Mouse (Mus musculus): ENCODE data around the gene Ctcf.
"Not testable (repeated sequence)": the region's sequence is repeated elsewhere in the genome, so short reads cannot be mapped to it uniquely, and the experiment has no call there.

Gene Ctcf

DNA sequence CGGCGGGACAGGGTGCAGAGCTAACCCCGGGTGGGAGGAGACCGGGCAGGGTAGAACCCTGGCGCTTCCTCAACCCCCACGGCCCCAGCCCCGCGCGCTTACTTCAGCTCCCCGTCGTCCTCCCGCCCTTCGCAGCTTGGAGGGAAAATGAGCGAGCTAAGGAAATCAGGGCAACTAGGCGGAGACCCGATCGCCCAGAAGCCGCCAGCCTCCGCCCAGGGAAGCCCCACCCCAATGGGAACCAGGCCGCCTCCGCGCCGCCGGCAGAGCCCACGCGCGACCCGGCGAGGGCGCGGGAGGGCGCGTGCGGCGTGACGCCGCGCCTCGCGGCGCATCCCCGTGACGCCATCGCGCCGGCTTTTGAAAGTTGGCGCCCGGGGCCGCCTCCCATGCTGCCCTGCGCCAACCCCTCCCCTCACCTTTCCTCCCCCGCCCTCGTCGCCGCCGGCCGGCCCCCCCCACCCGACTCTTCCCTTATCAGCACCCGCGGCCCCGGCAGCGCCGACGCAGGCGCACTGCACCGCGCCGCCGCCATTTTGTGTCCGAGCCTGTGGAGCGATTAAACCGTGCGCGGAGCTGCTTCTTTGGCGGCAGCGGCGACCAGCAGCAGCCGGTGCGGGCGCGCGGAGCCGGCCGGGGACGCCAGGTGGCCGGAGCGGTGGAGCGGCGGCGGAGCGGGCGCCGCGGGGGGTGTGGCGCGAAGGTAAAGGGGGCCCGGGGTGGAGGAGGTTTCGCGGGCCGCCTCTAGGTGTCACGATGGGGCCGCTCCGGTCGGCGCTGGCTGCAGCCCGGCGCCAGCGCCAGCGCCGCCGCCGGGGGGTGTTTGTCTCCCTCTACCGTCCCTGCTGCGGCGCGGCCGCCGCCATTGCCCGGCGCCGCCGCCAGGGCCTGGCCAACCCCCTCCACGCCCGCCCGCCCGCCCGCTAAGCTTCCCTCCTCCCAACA is at the start of gene Ctcf:
Gene Ctcf, plus strand, starts transcription at position 551 of the 945 bp plus-strand sequence.
- peak; percentile 91 for DNase-seq (ENCODE audit: low read depth, low spot score)

DNA sequence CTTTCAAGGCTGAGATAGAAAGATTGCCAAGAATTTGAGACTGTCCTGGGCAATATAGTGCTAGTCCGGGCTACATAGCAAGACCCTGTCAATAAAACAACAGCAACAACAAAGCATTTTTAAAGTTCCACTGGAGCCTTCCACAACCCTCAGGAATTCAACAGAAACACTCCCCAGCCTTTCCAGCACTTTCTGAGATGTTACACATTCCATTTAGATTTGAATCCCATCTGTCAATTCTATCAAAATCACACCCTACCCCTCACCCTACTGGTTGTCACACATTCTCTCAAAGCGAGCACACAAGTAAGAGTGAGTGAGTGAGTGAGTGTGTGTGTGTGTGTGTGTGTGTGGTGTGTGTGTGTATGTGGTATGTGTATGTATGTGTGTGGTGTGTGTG is 43.9 kb upstream of the Ctcf start:
- DNase-seq (ENCODE audit: low read depth, low spot score) = peak; percentile 27

DNA sequence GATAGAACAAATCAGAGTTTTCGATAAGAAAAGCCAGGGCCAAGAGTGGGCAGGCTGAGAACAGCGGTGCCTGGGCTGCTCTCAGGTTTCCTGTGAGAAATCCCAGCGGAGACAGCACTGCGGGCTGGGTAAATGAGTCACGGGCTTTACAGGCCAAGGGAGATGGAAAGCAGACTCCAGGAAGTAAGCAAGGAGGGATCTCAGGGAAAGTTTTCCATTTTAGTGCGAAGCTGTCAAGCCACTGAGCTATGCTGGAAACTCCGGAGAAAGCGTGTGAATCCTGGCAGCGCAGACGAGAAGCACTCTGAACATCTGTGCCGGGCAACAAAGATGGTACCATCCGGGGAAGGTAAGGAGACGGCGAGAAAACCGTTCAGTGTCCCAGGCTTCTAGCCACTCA is 42.5 kb upstream of the Ctcf start:
- peak; percentile 33 for DNase-seq (ENCODE audit: low read depth, low spot score)

DNA sequence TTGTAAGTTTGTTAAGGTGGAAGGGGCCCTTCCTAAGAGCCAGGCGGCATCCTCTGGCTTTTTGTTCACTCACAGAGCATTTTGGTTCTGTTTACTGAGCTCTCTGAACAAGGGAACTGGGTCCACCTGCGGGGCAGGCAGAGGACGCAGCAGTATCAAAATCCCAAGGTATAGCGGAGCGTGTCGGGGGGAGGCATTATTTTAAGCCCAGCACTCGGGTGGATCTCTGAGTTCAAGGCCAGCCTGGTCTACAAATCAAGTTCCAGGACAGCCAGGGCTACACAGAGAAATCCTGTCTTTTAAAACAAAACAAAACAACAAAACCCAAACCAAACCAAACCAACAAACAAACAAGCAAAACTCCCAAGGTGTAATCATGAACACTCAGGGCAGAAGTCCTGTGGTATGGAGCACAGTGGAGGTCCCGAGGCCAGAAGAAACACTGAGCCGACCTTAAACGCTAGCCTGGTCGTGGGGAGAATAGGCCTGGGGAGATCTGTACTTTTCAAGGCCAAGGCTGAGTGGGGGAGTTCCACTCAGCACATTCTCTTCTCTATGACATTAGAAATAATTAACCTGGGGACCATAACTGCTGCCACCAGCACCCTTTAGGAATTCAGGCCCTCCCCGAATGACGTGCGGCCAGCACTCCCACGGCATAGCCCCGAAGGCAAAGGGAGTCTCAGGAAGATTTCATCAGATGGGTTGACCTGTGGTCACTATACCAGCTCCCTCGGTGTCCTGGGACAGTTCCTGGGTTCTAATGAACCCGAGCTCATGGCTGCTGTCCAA is 41.7 kb upstream of the Ctcf start:
- DNase-seq (ENCODE audit: low read depth, low spot score) = no peak

DNA sequence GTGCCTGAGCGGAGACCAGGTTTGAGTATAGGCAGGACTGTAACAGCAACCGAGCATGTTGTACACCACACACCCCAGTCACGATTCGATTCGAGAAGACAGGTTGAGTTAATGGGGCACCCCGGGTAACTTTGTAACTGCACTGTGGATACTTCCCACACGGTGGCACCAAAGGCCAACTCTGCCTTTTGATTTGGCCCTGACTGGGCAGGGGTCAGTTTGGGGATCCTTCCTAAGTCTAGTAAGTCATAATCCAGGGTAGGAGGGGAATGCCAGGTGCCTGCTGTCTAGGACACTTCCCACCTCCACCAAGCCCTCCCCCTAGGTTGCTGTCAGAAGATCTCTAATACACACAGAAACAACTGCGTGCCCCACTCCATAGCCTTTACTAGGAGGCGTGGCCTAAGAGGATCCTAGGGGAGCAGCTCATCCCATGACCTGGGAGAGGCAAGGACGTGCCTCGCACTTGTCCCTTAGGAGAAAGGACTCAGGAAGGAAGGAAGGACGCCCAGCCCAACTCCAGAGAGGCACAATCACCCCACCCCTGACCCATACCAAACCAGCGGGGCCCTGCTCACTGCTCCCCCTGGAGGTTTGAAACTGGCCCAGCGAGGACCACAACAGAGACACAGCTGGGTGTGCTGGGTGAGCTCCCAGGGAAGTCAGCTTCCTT is 39.9 kb upstream of the Ctcf start:
- peak; percentile 89 for DNase-seq (ENCODE audit: low read depth, low spot score)

DNA sequence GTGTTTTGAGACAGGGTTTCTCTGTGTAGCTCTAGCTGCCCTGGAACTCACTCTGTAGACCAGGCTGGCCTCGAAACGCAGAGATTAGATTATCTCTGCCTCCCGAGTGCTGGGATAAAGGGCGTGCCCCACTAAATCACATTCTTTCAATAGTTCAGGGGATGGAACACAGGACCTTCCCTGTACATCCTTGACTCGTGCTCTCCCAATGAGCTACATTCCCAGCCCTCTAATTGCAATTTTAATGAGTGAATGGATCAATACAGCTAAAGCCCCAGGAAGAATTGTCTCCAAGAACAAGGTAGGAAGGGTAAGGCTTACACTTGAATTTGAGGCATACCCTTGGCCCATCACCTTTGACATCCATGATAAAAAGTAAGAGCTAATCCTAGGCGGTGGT is 37.6 kb upstream of the Ctcf start:
- DNase-seq (ENCODE audit: low read depth, low spot score) = peak; percentile 67

DNA sequence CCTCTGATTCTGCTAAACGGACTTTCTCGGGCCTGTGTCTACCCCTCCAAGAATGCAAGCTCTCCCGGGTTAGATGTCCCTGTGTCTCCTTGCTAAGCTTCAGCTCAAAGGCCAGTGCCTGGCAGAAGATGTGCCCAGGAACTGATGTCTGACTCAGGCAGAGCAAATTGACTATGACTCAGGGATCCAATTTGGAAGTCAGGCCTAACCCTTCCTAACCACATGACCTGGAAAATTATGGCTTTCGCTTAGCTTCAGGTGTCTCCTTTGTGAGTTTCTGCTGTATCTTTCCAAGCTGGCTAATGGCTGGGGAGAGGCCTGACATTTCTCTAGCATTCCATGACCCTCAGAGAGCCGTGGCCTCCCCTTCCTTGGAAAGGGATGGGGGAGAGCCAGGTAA is 35.1 kb upstream of the Ctcf start:
- no peak for DNase-seq (ENCODE audit: low read depth, low spot score)

DNA sequence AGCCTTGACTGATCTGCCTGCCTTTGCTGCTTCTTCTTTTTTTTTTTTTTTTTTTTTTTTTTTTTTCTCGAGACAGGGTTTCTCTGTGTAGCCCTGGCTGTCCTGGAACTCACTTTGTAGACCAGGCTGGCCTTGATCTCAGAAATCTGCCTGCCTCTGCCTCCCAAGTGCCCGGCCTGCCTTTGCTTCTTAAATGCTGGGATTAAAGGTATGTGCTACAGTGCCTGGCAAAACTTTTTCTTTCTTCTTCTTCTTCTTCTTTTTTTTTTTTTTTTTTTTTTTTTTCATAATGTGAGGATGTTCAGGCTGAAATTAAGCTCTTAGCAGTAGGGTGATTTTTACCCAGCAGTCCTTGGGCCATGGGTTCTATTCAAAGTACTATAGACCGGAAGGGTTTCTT is 33.8 kb upstream of the Ctcf start:
- not testable (repeated sequence) for DNase-seq (ENCODE audit: low read depth, low spot score)

DNA sequence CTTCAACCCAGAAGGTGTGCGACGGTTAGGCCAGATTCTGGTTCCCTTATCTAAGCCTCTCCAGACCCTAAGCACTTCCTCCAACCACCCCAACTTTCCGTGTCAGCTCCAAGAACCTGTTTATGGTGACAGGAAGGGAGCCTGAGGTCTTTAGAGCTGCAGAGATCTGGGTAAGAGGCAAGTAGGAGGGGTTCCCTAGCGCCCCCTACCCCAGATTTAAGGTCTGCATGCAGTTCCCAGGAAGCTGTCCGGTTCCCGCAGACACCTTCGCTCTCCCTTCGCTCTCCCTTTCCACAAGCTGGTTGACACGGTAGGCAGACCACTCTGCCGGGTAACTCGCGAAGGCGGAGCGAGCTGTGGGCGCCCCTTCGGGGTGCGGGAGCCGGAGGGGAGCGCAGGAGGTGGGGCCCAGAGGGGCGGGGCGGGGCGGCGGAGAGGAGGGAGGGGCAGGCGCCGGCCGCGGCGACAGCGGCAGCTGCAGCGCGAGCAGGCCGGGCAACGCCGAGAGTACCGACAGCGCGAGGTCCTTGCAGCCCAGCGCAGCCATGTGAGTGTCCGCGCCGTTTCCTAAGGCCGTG is 31.5 kb upstream of the Ctcf start, which contains the start of gene Ripor1:
Gene Ripor1, plus strand, starts transcription at position 452 of the 578 bp plus-strand sequence.
- DNase-seq (ENCODE audit: low read depth, low spot score) = peak; percentile 90

DNA sequence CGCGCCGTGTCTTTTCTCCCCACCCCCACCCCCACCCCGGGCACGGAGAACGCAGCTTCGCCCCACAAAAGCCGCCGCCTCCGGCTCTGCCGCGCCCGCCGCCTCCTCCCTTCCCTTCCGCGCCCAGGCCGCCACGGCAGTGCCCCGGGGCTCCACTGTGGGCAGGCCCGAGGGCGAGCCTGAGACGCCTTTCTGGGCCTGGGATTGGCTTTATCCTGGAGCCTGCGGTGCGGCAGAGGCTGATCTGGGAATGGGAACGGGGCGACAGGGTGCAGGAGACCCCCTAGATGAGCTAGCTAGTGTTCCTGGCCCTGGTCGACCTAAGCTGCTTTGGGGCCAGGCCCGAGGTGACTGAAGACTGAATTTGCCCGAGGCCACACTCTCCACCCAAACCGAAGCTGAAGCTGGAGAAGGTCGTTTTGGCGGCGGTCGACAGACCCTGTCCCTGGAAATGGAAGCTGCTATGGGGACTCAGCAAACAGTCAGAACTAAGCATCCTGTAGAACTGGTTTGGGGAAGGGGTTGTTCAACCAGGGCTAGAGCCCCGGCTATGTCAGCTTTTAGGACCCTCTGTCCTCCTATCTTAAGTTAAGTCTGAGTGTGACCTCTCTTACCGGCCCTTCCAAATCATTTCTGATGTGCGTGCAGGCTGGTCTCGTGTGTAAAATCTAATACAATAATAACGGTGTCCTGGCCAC is 30.7 kb upstream of the Ctcf start:
- peak; percentile 66 for DNase-seq (ENCODE audit: low read depth, low spot score)

DNA sequence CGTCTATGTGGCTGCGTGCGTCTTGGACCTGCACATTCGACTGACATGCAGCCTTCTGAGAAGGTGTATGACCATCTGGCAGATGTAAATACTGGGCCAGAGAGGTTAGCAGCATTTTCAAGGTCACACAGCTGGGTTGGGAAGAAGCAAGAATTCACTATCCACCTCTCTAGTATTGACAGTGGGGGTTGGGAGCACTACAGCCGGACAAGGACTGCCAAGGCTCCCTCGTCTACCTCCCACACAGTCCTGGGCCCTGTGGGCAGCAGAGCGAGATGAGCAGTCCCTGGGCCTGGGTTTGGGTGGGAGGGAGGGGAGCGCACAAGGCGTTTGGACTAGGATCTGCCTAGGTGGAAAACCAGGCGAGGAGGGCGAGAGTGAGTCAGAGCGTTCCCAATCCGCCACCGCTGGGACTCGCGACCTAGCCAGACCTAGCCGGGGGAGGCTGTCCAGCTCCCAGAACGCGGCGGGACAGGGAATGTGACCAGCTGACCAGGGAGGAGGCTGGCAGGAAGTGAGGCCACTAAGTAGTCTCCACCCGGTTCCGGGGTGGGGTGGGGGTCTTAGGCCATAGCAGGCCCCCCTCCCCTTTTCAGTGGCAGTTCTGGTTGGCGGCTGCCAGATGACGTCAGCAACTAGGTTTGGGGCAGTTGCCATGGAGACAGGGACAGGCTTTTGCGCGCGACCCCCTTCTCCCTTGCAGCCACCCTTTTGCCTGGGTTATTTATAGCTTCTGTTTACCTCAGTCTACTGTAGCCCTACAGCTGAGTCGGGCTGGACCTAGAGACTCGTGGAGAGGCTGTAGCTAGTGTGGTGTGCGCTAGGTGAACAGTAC is 30.0 kb upstream of the Ctcf start:
- peak; percentile 84 for DNase-seq (ENCODE audit: low read depth, low spot score)

DNA sequence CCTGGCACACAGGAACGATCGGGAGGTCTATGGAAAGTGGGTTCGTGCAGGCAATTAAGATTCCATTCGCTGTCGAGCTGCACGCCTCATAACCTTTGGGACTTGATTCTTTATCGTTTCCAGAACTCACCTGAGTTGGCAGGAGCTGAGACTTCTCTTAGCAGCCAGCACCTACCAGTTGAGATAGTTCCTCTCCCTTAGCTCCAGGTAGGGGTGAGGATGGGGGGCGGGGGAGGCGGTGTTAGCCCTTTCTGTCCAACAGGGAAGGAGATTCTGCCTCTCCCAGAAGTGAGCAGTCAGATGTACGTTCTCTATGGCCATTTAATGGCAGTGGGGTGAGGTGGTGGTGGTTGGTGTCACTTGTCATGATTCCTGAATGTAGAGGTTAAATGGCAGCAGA is 29.3 kb upstream of the Ctcf start:
- DNase-seq (ENCODE audit: low read depth, low spot score) = no peak

DNA sequence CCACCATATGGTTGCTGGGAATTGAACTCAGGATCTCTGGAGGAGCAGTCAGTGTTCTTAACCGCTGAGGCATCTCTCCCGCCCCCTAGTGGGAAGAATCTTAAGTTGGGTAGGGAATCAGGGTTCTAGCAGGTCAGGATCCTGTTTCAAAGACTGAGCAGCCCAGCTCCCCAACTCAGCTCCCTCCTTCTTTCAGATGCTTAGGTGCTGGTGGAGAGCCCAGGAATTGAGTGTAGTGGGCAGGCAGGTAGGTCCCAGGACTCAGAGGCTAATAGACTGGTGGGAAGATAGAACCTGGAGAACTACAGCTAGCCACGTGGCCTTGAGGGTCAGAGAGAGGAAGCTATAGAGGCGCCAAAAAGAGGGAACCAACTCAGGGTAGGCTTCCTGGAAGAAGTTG is 28.7 kb upstream of the Ctcf start:
- peak; percentile 90 for DNase-seq (ENCODE audit: low read depth, low spot score)

DNA sequence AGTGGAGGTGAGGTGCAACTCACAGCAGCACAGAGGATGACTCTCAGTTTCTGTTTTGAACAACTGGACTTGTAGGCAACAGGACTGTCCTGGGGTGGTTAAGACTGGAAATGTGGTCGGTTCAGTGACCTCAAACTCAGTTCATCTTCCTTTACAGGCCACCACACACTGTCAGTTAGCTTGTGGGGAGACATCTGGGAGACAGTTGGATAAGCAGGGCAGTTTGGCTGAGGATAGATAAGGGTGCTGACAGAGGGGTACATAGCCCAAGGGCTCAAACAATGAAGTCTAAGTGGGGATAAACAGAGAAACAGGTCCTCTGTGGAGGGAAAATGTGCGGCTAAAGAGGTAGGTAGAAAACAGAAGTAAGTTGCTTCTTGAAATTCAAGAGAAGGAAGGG is 27.0 kb upstream of the Ctcf start:
- DNase-seq (ENCODE audit: low read depth, low spot score) = no peak

DNA sequence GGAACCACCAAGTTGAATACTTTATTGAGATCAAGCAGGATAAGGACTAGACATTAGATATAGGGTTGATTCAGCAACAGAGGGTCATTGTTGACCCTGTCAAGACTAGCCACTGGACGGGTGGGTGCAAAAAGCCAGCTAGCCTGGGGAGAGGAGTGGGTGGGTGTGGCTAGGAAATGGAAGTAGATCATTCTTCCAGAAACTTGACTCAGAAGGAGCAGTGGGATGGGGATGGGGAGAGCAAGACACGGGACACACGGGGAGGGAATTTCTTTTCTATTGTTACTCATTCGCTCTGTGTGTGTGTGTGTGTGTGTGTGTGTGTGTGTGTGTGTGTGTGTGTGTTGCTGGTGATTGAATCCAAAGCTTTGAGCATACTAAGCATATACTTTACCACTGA is 26.6 kb upstream of the Ctcf start:
- DNase-seq (ENCODE audit: low read depth, low spot score) = no peak

DNA sequence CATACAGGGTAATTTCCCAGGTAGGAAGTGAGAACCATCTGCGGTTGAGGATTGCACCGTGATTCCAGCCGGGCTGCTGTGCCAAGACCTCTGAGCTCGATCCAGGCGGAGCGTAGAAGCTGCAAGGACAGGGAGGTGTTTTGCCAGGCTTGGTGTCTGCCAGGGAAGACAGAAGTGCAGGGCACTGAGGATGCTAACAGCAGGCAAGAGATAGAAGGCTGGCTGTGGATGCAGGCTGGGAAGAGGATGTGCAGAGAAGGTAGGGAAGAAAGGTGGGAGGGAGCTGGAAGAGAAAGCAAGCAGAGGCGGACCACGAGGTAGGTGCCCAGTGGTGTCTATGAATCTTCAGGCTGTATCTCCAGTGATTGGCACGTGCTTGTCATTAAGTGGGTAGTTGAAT is 24.5 kb upstream of the Ctcf start:
- no peak for DNase-seq (ENCODE audit: low read depth, low spot score)

DNA sequence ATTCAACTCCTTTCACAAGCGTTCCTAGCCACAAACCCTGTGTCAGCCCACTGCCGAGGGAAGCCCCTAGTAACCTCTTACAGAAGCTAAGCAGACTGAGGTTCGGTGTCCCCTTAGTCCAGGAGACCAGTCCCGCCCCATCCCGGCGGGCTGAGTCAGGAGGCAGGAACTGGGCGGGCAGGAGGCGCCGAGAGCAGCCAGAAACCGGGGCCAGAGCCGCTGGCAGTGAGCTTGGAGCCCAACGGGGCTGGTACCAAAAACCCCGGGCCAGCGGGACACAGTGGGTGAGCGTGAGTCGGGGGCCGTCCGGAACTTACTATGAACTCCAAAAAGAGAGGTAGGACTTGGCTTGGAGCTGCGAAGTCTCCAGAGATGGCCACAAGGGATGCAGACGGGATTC is 23.3 kb upstream of the Ctcf start:
- DNase-seq (ENCODE audit: low read depth, low spot score) = no peak

DNA sequence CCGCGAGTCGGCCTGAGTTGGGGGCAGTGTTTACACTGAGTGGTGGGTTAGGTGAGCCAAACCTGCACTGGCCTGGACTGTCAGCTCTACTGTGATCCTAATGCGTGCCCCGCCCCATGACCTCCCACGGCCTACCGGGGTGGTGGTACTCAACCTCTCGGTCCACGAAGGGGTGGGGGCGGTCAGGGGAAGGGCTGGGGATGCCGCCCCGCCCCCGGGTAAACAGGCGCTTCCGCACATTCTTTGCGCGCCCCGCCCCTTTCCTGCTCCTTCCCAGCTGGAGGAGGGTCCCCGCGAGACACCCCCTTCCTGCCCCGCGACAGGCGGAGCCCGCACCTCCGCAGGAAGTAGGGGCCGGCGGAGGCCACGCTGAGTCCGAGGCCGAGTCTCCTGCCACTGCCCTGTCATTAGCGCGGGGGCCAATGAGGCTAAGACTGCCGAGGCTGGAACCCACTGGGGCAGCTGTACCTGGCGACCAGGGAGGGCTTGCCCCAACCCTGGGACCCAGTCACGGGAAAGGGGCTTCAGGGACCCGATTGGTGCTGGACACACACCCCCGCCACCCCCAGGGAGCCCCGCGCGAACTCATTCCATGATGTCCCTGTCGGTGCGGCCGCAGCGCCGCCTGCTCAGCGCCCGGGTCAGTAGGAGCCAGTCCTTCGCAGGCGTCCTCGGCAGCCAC is 22.4 kb upstream of the Ctcf start:
- peak; percentile 82 for DNase-seq (ENCODE audit: low read depth, low spot score)

DNA sequence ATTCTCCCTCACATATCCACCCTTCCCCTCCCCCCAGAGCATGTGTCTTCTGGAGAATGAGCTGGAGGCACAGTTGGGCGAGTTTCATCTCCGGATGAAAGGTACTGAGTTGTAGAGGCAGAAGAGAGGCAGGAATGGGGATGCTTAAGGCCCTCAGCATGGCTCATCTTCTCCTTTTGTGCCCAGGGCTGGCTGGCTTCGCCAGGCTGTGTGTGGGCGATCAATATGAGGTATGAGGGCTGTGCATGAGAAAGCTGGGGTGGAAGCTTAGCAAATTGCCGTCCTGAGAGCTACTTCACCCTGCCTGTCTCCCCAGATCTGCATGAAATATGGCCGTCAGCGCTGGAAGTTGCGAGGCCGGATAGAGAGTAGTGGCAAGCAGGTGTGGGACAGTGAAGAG is 20.4 kb upstream of the Ctcf start:
- DNase-seq (ENCODE audit: low read depth, low spot score) = no peak
